Mouse (Mus musculus) layer of hippocampus, adult 9-11 months (tissue): ENCODE data around the gene Cyp27b1.
A peak's percentile ranks its signal among the peaks of the same experiment; 100 is the strongest.
"Not testable (repeated sequence)": the region's sequence is repeated elsewhere in the genome, so short reads cannot be mapped to it uniquely, and the experiment has no call there.

Experiments
- DNase-seq: peaks from one replicate; pipeline ENCODE4 v3.0.0; 2022

Cyp27b1 gene

GRCm38 (mm10) chr10:127071203-127071602 lies 23.2 kb downstream of the Cyp27b1 start:
- DNase-seq = no peak

GRCm38 (mm10) chr10:127072270-127072669 lies 24.2 kb downstream of the Cyp27b1 start:
- not testable (repeated sequence) for DNase-seq

- DNase-seq = not testable (repeated sequence)
These were observed 24.9 kb downstream of the Cyp27b1 start for GRCm38 (mm10) chr10:127072969-127073368.

GRCm38 (mm10) chr10:127073981-127074380 lies 25.9 kb downstream of the Cyp27b1 start:
- DNase-seq = no peak

- DNase-seq = no peak
These were observed 27.0 kb downstream of the Cyp27b1 start, which contains the start of gene Agap2 for GRCm38 (mm10) chr10:127075080-127075479. Agap2 (plus strand) TSS chr10:127075284.

GRCm38 (mm10) chr10:127075651-127076050 lies 27.6 kb downstream of the Cyp27b1 start:
- no peak for DNase-seq

GRCm38 (mm10) chr10:127076082-127076481 lies 28.0 kb downstream of the Cyp27b1 start:
- DNase-seq = no peak

GRCm38 (mm10) chr10:127077515-127077914 lies 29.5 kb downstream of the Cyp27b1 start:
- no peak for DNase-seq

- peak; percentile 83 for DNase-seq
These were observed 30.1 kb downstream of the Cyp27b1 start for GRCm38 (mm10) chr10:127078001-127078676.

- no peak for DNase-seq
These were observed 30.9 kb downstream of the Cyp27b1 start for GRCm38 (mm10) chr10:127078677-127079575.

GRCm38 (mm10) chr10:127079665-127080391 lies 31.8 kb downstream of the Cyp27b1 start:
- DNase-seq = no peak

GRCm38 (mm10) chr10:127080901-127081780 lies 33.1 kb downstream of the Cyp27b1 start:
- no peak for DNase-seq

- DNase-seq = no peak
These were observed 34.1 kb downstream of the Cyp27b1 start for GRCm38 (mm10) chr10:127081996-127082620.

GRCm38 (mm10) chr10:127083292-127083914 lies 35.4 kb downstream of the Cyp27b1 start:
- DNase-seq = no peak

GRCm38 (mm10) chr10:127083915-127084306 lies 35.9 kb downstream of the Cyp27b1 start:
- no peak for DNase-seq

- no peak for DNase-seq
These were observed 37.0 kb downstream of the Cyp27b1 start for GRCm38 (mm10) chr10:127085052-127085451.

- no peak for DNase-seq
These were observed 37.6 kb downstream of the Cyp27b1 start for GRCm38 (mm10) chr10:127085633-127086032.

- no peak for DNase-seq
These were observed 42.7 kb downstream of the Cyp27b1 start for GRCm38 (mm10) chr10:127090560-127091411.

GRCm38 (mm10) chr10:127091507-127092396 lies 43.7 kb downstream of the Cyp27b1 start:
- no peak for DNase-seq
